Mouse (Mus musculus) thymus, adult 2 months (tissue): ENCODE results near the gene Gcm1. TPM values are rescaled to one million over a fixed set of nuclear protein-coding genes. Genes with fewer than 3 reads are reported as not detected.
A peak's percentile ranks its signal among the peaks of the same experiment; 100 is the strongest.

Source experiments
- DNase-seq: peaks from one replicate; pipeline ENCODE4 v3.0.0; 2021
- H3K27ac ChIP-seq: fragments of 200-500 bp; 2 replicates; pipeline ENCODE4 v1.5.1; 2012; ENCODE audit warnings: low read length, control low read depth; ENCODE audit not compliant: control insufficient read depth, insufficient read depth
- H3K27me3 ChIP-seq: fragments of 200-500 bp; 2 replicates; pipeline ENCODE4 v1.6.1; 2012; ENCODE audit warnings: mild to moderate bottlenecking, low read length, moderate library complexity, mixed read lengths; ENCODE audit not compliant: control insufficient read depth, insufficient read depth
- H3K36me3 ChIP-seq: fragments of 200-500 bp; 2 replicates; pipeline ENCODE4 v1.6.1; 2012; ENCODE audit warnings: mild to moderate bottlenecking, low read length, moderate library complexity; ENCODE audit not compliant: control insufficient read depth, insufficient read depth
- H3K4me1 ChIP-seq: fragments of 200-500 bp; replicated peaks from 2 replicates; pipeline ENCODE4 v1.6.1; 2012; ENCODE audit warnings: low read length; ENCODE audit not compliant: control insufficient read depth, insufficient read depth
- H3K4me3 ChIP-seq: fragments of 200-500 bp; 2 replicates; pipeline ENCODE4 v1.5.1; 2012; ENCODE audit warnings: mild to moderate bottlenecking, low read length, control low read depth, moderate library complexity; ENCODE audit not compliant: control insufficient read depth, insufficient read depth
- CTCF ChIP-seq: fragments of 200-500 bp; IDR thresholded peaks from 2 replicates; pipeline ENCODE4 v1.5.1; 2012; ENCODE audit warnings: mild to moderate bottlenecking, control low read depth, low read length, moderate library complexity, borderline replicate concordance; ENCODE audit not compliant: control insufficient read depth, poor library complexity, insufficient read depth; ENCODE audit errors: extremely low read depth
- POLR2A ChIP-seq: fragments of 200-500 bp; IDR thresholded peaks from 2 replicates; pipeline ENCODE4 v1.6.1; 2012; ENCODE audit warnings: mild to moderate bottlenecking, low read length, control low read depth, moderate library complexity; ENCODE audit not compliant: control insufficient read depth, poor library complexity, insufficient read depth; ENCODE audit errors: extremely low read depth
- WGBS: fragments of 180-500 bp; shearing (Covaris S2); methylation state at CpG from one replicate; pipeline ENCODE4 v1.1.7; 2018; 5-methylcytosine and 5-hydroxymethylcytosine counted together
- polyA plus RNA-seq: library from polyadenylated mRNA; depleted of rRNA; stranded (reverse); fragments of >200 nt; gene quantifications from 2 replicates; pipeline ENCODE4 v1.2.3, GENCODE M21; 2012

Gcm1 gene
- polyA plus RNA-seq, 1 experiment, result 0.20 TPM

GRCm38 (mm10) chr9:78088971-78089370 lies 37.2 kb downstream of the Gcm1 start:
- TF ChIP-seq POLR2A (no peak), CTCF (no peak)
- H3K27ac ChIP-seq, result no peak overlapping the region
- H3K4me1 ChIP-seq, result no peaks in the 10 kb centered on the region
- 94% methylated on average over 7 of the region's 7 CpGs for WGBS
- no peaks in the 10 kb centered on the region for H3K27me3 ChIP-seq
- H3K4me3 ChIP-seq, result no peak overlapping the region
- DNase-seq, result no peak
- peaks cover 36% of the 10 kb centered on the region for H3K36me3 ChIP-seq

GRCm38 (mm10) chr9:78089906-78090305 lies 38.2 kb downstream of the Gcm1 start:
- Histone ChIP-seq H3K27ac (no peak overlapping the region), H3K36me3 (peaks cover 31% of the 10 kb centered on the region), H3K27me3 (no peaks in the 10 kb centered on the region), H3K4me1 (no peaks in the 10 kb centered on the region), H3K4me3 (no peak overlapping the region)
- no peak for DNase-seq
- TF ChIP-seq CTCF (no peak), POLR2A (no peak)
- WGBS, result 94% methylated on average over 1 of the region's 1 CpGs

GRCm38 (mm10) chr9:78090596-78090995 lies 38.9 kb downstream of the Gcm1 start:
- no peaks in the 10 kb centered on the region for H3K27me3 ChIP-seq
- TF ChIP-seq POLR2A (no peak), CTCF (no peak)
- H3K4me3 ChIP-seq, result no peak overlapping the region
- no peak for DNase-seq
- no peaks in the 10 kb centered on the region for H3K4me1 ChIP-seq
- over 99% methylated on average over 3 of the region's 3 CpGs for WGBS
- no peak overlapping the region for H3K27ac ChIP-seq
- H3K36me3 ChIP-seq, result peaks cover 31% of the 10 kb centered on the region

- WGBS, result 97% methylated on average over 12 of the region's 12 CpGs
- no peak overlapping the region for H3K27ac ChIP-seq
- H3K4me1 ChIP-seq, result 0 out of 2 replicates have a peak, but pooled peaks cover 2% of the 10 kb centered on the region
- DNase-seq, result no peak
- no peak for TF ChIP-seq CTCF
- H3K36me3 ChIP-seq, result peaks cover 64% of the 10 kb centered on the region
- H3K4me3 ChIP-seq, result no peak overlapping the region
- no peaks in the 10 kb centered on the region for H3K27me3 ChIP-seq
Measured at GRCm38 (mm10) chr9:78095686-78096085, 44.0 kb downstream of the Gcm1 start.

GRCm38 (mm10) chr9:78096376-78096775 lies 44.7 kb downstream of the Gcm1 start:
- WGBS, result 95% methylated on average over 6 of the region's 6 CpGs
- peaks cover 64% of the 10 kb centered on the region for H3K36me3 ChIP-seq
- H3K27me3 ChIP-seq, result no peaks in the 10 kb centered on the region
- H3K27ac ChIP-seq, result no peak overlapping the region
- no peak overlapping the region for H3K4me3 ChIP-seq
- no peak for TF ChIP-seq CTCF
- TF ChIP-seq POLR2A, result no peak
- H3K4me1 ChIP-seq, result peaks cover 7% of the 10 kb centered on the region; the same call in 1 of the 2 replicates
- DNase-seq, result no peak

- Histone ChIP-seq H3K4me3 (no peak overlapping the region), H3K27me3 (no peaks in the 10 kb centered on the region), H3K27ac (peak overlapping the region; percentile 19), H3K4me1 (peaks cover 15% of the 10 kb centered on the region), H3K36me3 (peaks cover 46% of the 10 kb centered on the region)
- WGBS, result 6% methylated on average over 5 of the region's 5 CpGs
- TF ChIP-seq POLR2A, result no peak
- TF ChIP-seq CTCF, result no peak
- no peak for DNase-seq
Measured at GRCm38 (mm10) chr9:78100956-78101355, 49.2 kb downstream of the Gcm1 start.

GRCm38 (mm10) chr9:78101431-78101830 lies 49.7 kb downstream of the Gcm1 start:
- 3% methylated on average over 4 of the region's 4 CpGs for whole genome bisulfite sequencing
- no peak overlapping the region for H3K4me3 ChIP-seq

More at GRCm38 (mm10) chr9:78101431-78101830, 49.7 kb downstream of the Gcm1 start:
- no peaks in the 10 kb centered on the region for H3K27me3 ChIP-seq
- TF ChIP-seq POLR2A (no peak), CTCF (no peak)
- peak; percentile 37 for DNase-seq
- H3K4me1 ChIP-seq, result peaks cover 15% of the 10 kb centered on the region
- peak overlapping the region; percentile 91 for H3K27ac ChIP-seq
- H3K36me3 ChIP-seq, result peaks cover 45% of the 10 kb centered on the region
